Mouse (Mus musculus): Measurements from ENCODE around the gene Hopx. TPM values are rescaled to one million over a fixed set of nuclear protein-coding genes. Genes with fewer than 3 reads are reported as not detected.

Gene Hopx
- polyA plus RNA-seq, 1 experiment from 2014 or later: 2.8 TPM

DNA sequence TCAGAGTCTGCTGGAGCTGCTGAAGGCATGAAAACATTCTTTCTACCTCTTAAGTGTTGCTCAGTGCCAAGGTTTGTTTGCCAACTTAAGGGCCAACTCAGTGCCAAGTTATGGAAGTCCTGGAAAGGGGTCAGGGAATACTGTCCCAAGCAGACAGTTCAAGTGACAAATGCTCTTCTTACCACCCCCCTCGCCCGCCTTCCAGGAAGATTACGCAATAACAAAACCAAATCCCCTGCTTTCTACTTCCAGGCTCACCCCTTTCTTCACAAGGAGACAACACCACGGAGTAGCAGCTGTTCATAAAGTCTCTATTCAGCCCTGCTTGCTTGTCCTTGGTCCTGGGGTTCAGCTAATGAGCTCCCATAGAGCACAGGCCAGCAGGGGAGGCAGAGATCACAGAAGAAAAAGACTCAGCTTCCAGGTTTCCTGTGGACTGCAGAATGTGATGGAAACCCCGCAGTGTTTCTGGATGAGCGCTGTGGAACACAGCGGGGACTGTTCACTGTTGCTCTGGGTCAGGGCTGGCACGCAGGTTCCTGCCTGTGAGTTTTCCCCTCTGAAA is 22.9 kb upstream of the Hopx start:
- Histone ChIP-seq H3K4me3 (ENCODE audit: low read depth, low read length) (no peak overlapping the region), H3K36me3 (ENCODE audit: control insufficient read depth, insufficient read depth, low read length) (no peaks in the 10 kb centered on the region), H3K4me1 (ENCODE audit: control insufficient read depth, insufficient read depth, low read length) (peaks cover 4% of the 10 kb centered on the region; the same call in 1 of the 2 replicates), H3K27me3 (replicated peaks; ENCODE audit: control insufficient read depth, insufficient read depth, low read length) (no peaks in the 10 kb centered on the region), H3K4me2 (ENCODE audit: low read depth, low read length) (no peak overlapping the region), H3K9me3 (ENCODE audit: control insufficient read depth, low read length) (no peaks in the 10 kb centered on the region), H3K27ac (replicated peaks; ENCODE audit: low read depth, low read length) (no peak overlapping the region), H3K9ac (ENCODE audit: low read depth, low read length) (no peak overlapping the region)
- no peak for ATAC-seq (ENCODE audit: low read depth)
- WGBS: 43% methylated on average over 8 of the region's 8 CpGs
- DNase-seq (ENCODE audit: low spot score): no peak

DNA sequence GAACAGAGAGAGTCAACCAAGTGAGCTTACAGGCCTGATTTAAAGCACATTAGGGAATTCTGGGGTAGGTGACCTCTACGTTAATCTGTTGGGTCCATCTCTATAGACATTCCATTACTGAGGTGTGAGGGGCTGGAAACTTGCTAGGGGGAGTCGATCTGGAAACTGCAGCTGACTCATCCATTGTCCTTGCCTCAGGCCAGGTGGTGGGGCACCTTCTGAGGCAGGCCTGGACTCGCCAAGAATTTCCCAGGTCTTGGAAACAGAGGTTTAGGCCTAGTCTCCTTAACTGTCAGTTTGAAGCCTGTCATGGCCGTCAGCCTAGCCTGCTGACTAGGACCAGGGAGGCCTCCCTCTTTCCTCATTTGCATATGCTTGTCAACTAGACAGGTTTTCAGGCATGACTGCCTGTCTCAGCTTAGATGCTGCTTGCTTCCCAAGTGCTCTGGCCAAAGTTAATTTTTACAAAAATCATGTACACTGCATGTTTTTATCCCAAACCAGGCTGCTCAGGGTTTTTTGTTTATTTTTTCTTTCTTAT is 21.8 kb upstream of the Hopx start:
- H3K27ac ChIP-seq (replicated peaks; ENCODE audit: low read depth, low read length): no peak overlapping the region

DNA sequence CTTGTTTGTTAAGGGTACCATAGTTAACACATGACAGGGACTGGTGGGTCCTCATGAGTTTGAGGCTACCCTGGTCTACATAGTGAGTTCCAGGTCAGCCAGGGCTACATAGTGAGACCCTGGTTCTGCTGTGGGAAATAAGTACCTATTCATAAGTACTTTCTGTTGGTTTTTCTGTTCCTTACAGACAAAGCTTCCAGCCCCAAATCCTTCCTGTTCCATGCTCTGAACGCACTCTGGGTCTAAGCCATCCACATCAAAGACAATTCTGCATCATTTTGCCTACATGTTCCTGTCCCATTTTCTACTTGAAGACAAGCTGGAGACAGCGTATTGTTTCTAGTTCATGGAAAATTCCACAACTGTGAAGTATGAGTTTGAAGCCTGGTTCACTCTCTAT is 20.0 kb upstream of the Hopx start:
- Histone ChIP-seq H3K4me3 (ENCODE audit: low read depth, low read length) (no peak overlapping the region), H3K4me2 (ENCODE audit: low read depth, low read length) (no peak overlapping the region), H3K9me3 (ENCODE audit: control insufficient read depth, low read length) (no peaks in the 10 kb centered on the region), H3K27ac (replicated peaks; ENCODE audit: low read depth, low read length) (no peak overlapping the region), H3K36me3 (ENCODE audit: control insufficient read depth, insufficient read depth, low read length) (no peaks in the 10 kb centered on the region), H3K9ac (ENCODE audit: low read depth, low read length) (no peak overlapping the region), H3K4me1 (ENCODE audit: control insufficient read depth, insufficient read depth, low read length) (peaks cover 1% of the 10 kb centered on the region; the same call in 1 of the 2 replicates), H3K27me3 (replicated peaks; ENCODE audit: control insufficient read depth, insufficient read depth, low read length) (no peaks in the 10 kb centered on the region)
- 91% methylated on average over 2 of the region's 2 CpGs for WGBS
- DNase-seq (ENCODE audit: low spot score): no peak
- ATAC-seq (ENCODE audit: low read depth): no peak

More for the DNA sequence above, 21.8 kb upstream of the Hopx start:
- H3K4me3 ChIP-seq (ENCODE audit: low read depth, low read length): no peak overlapping the region
- WGBS: 47% methylated on average over 4 of the region's 4 CpGs
- ATAC-seq (ENCODE audit: low read depth): no peak
- H3K9me3 ChIP-seq (ENCODE audit: control insufficient read depth, low read length): no peaks in the 10 kb centered on the region
- no peaks in the 10 kb centered on the region for H3K36me3 ChIP-seq (ENCODE audit: control insufficient read depth, insufficient read depth, low read length)
- H3K27me3 ChIP-seq (replicated peaks; ENCODE audit: control insufficient read depth, insufficient read depth, low read length): no peaks in the 10 kb centered on the region
- no peak overlapping the region for H3K4me2 ChIP-seq (ENCODE audit: low read depth, low read length)
- no peak overlapping the region for H3K9ac ChIP-seq (ENCODE audit: low read depth, low read length)
- H3K4me1 ChIP-seq (ENCODE audit: control insufficient read depth, insufficient read depth, low read length): peaks cover 4% of the 10 kb centered on the region; the same call in 1 of the 2 replicates
- no peak for DNase-seq (ENCODE audit: low spot score)

DNA sequence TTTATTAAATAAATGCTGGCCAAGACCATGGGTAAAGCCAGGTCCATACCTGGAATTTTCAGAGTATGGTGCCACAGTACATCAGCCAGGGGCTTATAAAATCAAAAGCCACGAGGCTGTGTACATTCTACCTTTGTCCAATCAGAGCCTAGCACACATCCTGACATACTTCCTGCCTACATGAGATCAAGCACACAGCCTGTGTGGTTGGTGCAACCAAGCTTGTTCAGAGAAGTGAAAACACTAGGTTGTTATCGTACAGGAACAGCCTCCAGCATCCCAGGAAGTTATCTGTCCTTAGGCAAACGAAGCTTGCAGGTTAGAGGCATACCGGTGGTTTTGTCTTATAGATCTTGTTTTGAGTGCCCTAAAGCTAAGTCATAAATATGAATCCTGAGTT is 19.5 kb upstream of the Hopx start:
- Histone ChIP-seq H3K9me3 (ENCODE audit: control insufficient read depth, low read length) (no peaks in the 10 kb centered on the region), H3K27ac (replicated peaks; ENCODE audit: low read depth, low read length) (no peak overlapping the region), H3K27me3 (replicated peaks; ENCODE audit: control insufficient read depth, insufficient read depth, low read length) (no peaks in the 10 kb centered on the region), H3K4me3 (ENCODE audit: low read depth, low read length) (no peak overlapping the region), H3K4me2 (ENCODE audit: low read depth, low read length) (no peak overlapping the region), H3K36me3 (ENCODE audit: control insufficient read depth, insufficient read depth, low read length) (no peaks in the 10 kb centered on the region), H3K9ac (ENCODE audit: low read depth, low read length) (no peak overlapping the region), H3K4me1 (ENCODE audit: control insufficient read depth, insufficient read depth, low read length) (no peaks in the 10 kb centered on the region; the same call in 1 of the 2 replicates)
- DNase-seq (ENCODE audit: low spot score) (no peak), ATAC-seq (ENCODE audit: low read depth) (no peak)
- WGBS: 61% methylated on average over 4 of the region's 4 CpGs

DNA sequence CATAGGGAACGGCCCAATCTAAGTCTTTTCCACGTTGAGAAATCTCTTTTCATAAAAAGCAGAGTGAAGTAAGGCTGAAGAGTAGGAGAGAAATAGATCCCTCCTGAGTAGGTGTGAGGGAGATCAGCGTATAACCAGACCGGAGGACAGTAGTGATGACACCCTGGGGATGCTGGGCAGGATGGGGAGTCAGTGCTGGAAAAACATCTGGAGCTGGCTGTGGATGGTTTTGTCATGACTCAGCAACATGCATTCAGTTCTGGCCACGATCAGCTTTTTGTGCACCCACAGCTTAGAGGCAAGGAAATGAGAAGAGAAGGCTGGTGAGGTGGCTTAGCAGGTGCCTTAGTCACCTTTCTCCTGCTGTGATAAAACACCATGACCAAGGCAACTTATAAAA is 19.0 kb upstream of the Hopx start:
- H3K9ac ChIP-seq (ENCODE audit: low read depth, low read length): no peak overlapping the region
- H3K4me2 ChIP-seq (ENCODE audit: low read depth, low read length): no peak overlapping the region
- H3K27me3 ChIP-seq (replicated peaks; ENCODE audit: control insufficient read depth, insufficient read depth, low read length): no peaks in the 10 kb centered on the region
- no peaks in the 10 kb centered on the region for H3K4me1 ChIP-seq (ENCODE audit: control insufficient read depth, insufficient read depth, low read length)
- H3K4me3 ChIP-seq (ENCODE audit: low read depth, low read length): no peak overlapping the region
- H3K36me3 ChIP-seq (ENCODE audit: control insufficient read depth, insufficient read depth, low read length): no peaks in the 10 kb centered on the region
- 68% methylated on average over 5 of the region's 5 CpGs for WGBS
- peaks cover 3% of the 10 kb centered on the region; the same call in 1 of the 2 replicates for H3K9me3 ChIP-seq (ENCODE audit: control insufficient read depth, low read length)
- H3K27ac ChIP-seq (replicated peaks; ENCODE audit: low read depth, low read length): no peak overlapping the region
- ATAC-seq (ENCODE audit: low read depth) (no peak), DNase-seq (ENCODE audit: low spot score) (no peak)

DNA sequence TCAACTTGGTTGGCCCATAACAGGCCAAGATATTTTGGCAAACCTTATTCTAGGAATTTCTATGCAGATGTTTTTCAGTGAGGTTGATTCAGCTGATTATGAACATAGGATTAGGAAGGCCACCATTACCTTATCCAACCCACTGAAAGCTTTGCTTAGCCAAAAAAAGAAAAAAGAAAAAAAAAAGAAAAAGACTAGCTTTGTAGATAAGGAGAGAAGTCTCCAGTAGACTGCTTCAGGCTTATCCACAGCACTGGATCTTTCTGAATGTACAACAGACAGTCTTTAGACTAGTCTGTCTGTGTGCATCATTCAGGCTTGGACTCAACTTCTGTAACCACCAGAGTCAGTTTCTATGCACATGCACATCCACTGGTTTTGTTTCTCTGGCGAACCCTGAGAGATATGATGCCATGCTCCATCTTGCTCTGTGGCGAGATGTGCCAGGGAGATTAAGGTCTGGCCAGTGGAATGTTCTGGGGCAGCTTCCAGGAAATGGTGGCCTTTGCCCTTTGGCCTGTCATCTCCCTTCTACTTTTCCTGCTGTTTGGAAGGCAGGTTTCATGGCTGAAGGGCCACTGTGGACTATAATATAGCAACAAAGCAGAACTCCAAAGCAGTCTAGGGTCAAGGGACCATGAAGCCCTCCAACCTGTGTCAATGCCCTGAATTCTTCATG is 17.7 kb upstream of the Hopx start:
- WGBS: 80% methylated on average over 2 of the region's 2 CpGs
- ATAC-seq (ENCODE audit: low read depth): no peak

DNA sequence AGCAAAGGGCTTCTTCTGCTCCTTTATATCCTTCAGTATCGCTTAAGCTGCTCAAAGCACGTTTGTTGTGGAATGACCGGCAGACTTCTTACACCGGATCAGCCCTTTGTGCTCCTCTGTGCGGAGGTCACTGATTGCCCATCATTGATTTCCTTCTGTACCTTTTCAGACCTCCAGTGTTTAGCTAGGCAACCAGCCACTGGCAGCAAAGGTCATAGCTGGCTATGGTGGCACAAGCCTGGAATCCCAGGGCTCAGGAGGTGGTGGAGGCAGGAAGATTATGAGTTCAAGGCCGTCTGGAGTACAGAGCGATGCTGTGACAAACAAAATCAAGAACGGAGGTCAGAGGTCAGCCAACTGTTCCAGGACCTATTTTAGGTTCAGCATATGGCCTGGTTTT is 17.0 kb upstream of the Hopx start:
- Histone ChIP-seq H3K27me3 (replicated peaks; ENCODE audit: control insufficient read depth, insufficient read depth, low read length) (no peaks in the 10 kb centered on the region), H3K4me3 (ENCODE audit: low read depth, low read length) (no peak overlapping the region), H3K9me3 (ENCODE audit: control insufficient read depth, low read length) (peaks cover 9% of the 10 kb centered on the region), H3K27ac (replicated peaks; ENCODE audit: low read depth, low read length) (no peak overlapping the region), H3K36me3 (ENCODE audit: control insufficient read depth, insufficient read depth, low read length) (no peaks in the 10 kb centered on the region), H3K4me2 (ENCODE audit: low read depth, low read length) (no peak overlapping the region), H3K4me1 (ENCODE audit: control insufficient read depth, insufficient read depth, low read length) (no peaks in the 10 kb centered on the region), H3K9ac (ENCODE audit: low read depth, low read length) (no peak overlapping the region)
- ATAC-seq (ENCODE audit: low read depth): no peak
- DNase-seq (ENCODE audit: low spot score): no peak
- 90% methylated on average over 8 of the region's 8 CpGs for WGBS

More for the DNA sequence above, 17.7 kb upstream of the Hopx start:
- Histone ChIP-seq H3K27me3 (replicated peaks; ENCODE audit: control insufficient read depth, insufficient read depth, low read length) (no peaks in the 10 kb centered on the region), H3K27ac (replicated peaks; ENCODE audit: low read depth, low read length) (no peak overlapping the region), H3K36me3 (ENCODE audit: control insufficient read depth, insufficient read depth, low read length) (no peaks in the 10 kb centered on the region), H3K9ac (ENCODE audit: low read depth, low read length) (no peak overlapping the region), H3K4me1 (ENCODE audit: control insufficient read depth, insufficient read depth, low read length) (no peaks in the 10 kb centered on the region), H3K4me2 (ENCODE audit: low read depth, low read length) (no peak overlapping the region), H3K4me3 (ENCODE audit: low read depth, low read length) (no peak overlapping the region), H3K9me3 (ENCODE audit: control insufficient read depth, low read length) (peaks cover 9% of the 10 kb centered on the region)
- DNase-seq (ENCODE audit: low spot score): no peak

DNA sequence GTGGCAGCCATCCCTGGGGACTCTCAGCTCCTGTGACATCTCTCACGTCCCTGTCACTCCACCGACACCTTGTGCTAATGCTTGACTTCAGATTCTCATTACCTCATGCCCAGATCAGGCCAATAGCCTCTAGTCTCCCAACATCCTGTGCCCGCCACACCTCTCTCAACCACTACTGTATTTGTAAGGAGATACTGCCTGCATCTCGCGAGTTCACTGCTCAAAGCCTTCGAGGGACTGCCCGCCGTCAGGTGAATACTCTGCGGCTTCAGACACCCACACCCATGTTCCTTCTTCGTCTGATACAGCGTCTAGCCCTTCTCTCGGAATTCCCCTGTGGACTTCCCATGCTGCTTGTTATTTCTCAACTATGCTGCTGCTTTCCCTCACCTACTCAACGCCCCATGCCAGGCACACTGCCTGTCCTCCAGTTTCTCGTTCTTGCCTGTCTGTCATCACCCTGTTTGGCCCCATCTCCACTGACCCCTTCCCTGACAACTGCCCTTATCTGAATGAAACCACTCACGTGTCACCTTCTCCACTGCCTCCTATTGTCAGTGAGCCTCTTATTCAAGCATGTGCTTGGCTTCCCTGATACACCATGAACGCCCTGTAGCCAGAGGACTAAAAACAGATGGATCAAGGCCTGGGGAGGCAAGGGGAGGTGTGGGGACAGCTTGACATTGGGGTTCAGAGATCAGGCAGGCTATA is 15.5 kb upstream of the Hopx start:
- no peak overlapping the region for H3K27ac ChIP-seq (replicated peaks; ENCODE audit: low read depth, low read length)

More for the DNA sequence above, 15.5 kb upstream of the Hopx start:
- ATAC-seq (ENCODE audit: low read depth) (no peak), DNase-seq (ENCODE audit: low spot score) (no peak)
- no peaks in the 10 kb centered on the region for H3K36me3 ChIP-seq (ENCODE audit: control insufficient read depth, insufficient read depth, low read length)
- H3K4me3 ChIP-seq (ENCODE audit: low read depth, low read length): no peak overlapping the region
- 71% methylated on average over 16 of the region's 16 CpGs for WGBS
- no peaks in the 10 kb centered on the region for H3K4me1 ChIP-seq (ENCODE audit: control insufficient read depth, insufficient read depth, low read length)
- H3K9ac ChIP-seq (ENCODE audit: low read depth, low read length): no peak overlapping the region
- peaks cover 9% of the 10 kb centered on the region for H3K9me3 ChIP-seq (ENCODE audit: control insufficient read depth, low read length)
- no peak overlapping the region for H3K4me2 ChIP-seq (ENCODE audit: low read depth, low read length)
- no peaks in the 10 kb centered on the region for H3K27me3 ChIP-seq (replicated peaks; ENCODE audit: control insufficient read depth, insufficient read depth, low read length)
